Mouse (Mus musculus): ENCODE data around the gene Siglecf. TPM values are rescaled to one million over a fixed set of nuclear protein-coding genes. Genes with fewer than 3 reads are reported as not detected.
"Not testable (repeated sequence)": the region's sequence is repeated elsewhere in the genome, so short reads cannot be mapped to it uniquely, and the experiment has no call there.

Siglecf gene
- total RNA-seq, 2 experiments from 2014 or later, result 0.34 to 0.54 TPM

DNA sequence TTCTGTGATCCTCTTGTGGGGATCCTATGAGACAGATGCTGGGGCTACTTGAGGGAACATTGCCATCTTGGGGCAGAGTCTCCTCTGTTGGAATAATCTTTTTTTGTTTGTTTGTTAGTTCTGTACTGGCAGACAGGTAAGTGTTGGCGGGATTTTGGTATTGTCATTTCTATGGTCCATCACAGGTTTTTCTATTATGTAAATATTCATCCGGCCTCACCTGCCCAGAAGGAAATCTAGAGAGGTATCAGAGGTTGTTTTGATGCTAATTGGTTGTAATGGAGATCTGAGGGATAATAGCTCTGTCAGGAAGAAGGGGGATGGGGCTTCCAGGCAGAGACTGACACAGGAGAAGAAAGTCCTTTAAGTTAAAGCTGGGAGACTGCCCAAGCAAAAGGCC, 7.1 kb upstream of the Siglecf start:
- no peak overlapping the region for H3K4me3 ChIP-seq
- H3K27ac ChIP-seq, result no peak overlapping the region
- no peak for TF ChIP-seq CTCF (IDR thresholded peaks at IDR 0.05)
- no peak for DNase-seq (ENCODE audit: extremely low spot score in 1 of 2, low spot score in 2 of 2)
- intact Hi-C loops (cut with DNase I), result no loop called here

DNA sequence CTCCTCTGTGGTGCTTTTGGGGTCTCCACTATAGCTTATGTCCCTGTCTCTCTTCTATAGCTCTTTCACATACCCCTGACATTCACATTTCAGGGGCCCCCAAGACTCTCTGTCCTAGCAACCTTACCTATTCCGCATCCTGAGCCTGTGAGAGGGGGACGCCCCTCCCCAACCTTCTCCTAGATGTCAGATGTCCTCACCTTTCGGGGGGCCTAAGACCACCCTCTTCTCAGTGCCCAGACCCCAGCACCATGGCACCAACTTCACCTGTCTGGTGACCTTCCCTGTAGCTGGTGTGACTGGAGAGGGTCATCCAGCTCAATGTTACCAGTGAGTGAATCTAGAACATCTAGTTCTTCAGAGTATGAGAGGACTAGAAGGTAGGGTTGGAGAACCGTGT, 6.7 kb upstream of the Siglecf start:
- no peak for TF ChIP-seq CTCF (IDR thresholded peaks at IDR 0.05)
- intact Hi-C loops (cut with DNase I), result no loop called here
- DNase-seq (ENCODE audit: extremely low spot score in 1 of 2, low spot score in 2 of 2), result no peak
- no peak overlapping the region for H3K27ac ChIP-seq
- H3K4me3 ChIP-seq, result no peak overlapping the region

DNA sequence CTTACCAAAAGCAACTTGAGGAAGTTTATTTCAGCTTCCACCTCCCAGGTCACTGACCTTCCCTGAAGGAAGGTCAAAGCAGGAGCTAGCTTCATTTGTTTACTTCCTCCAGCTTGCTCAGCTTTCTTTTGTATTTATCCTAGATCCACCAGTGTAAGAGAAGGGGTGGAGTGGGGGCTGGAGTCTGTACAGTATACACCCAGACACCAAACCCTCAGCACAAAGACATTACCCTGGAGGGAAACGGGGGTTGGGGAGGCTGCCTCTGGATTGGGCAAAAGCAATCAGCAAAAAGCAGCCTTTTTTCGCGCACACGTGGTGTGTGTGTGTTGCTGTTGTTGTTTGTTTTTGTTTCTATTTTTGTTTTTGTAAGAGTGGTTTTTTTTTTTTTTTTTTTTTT, 5.0 kb upstream of the Siglecf start:
- intact Hi-C loops (cut with DNase I), result no loop called here
- Histone ChIP-seq H3K27ac (no peak overlapping the region), H3K4me3 (no peak overlapping the region)
- no peak for DNase-seq (ENCODE audit: extremely low spot score in 1 of 2, low spot score in 2 of 2)
- TF ChIP-seq CTCF (IDR thresholded peaks at IDR 0.05), result no peak

DNA sequence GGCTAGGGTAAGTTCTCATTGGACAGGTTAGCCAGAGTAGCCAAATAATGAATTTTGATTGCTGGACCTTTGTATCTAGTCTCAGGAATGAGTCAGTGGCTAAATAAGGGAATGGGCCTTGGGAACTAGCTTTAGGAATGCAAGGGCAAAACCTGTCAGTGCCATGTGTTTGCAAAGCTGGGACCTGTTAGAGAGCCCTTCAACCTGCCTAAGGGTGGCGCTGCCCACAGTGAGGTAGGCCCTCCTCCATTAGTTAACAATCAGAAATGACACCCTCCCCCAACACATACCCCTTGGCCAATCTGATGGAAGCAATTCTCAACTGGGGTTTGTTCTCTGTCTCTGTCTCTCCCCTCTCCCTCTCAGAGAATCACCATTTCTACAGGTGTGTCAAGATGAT, 4.6 kb upstream of the Siglecf start:
- DNase-seq (ENCODE audit: extremely low spot score in 1 of 2, low spot score in 2 of 2), result no peak
- intact Hi-C loops (cut with DNase I), result no loop called here
- no peak for TF ChIP-seq CTCF (IDR thresholded peaks at IDR 0.05)
- Histone ChIP-seq H3K27ac (no peak overlapping the region), H3K4me3 (no peak overlapping the region)

DNA sequence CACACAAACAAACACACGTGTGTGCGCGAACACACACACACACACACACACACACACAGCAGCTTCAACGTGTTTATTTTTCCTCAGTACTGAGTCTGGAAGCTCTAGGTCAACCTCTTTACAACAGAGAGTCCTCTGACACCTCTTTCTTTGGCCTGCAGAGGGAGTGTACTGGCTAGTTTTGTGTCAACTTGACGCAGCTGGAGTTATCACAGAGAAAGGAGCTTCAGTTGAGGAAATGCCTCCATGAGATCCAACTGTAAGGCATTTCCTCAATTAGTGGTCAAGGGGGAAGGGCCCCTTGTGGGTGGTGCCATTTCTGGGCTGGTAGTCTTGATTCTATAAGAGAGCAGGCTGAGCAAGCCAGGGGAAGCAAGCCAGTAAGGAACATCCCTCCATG, 1.5 kb upstream of the Siglecf start:
- H3K4me3 ChIP-seq; intact Hi-C loops (cut with DNase I); H3K27ac ChIP-seq; DNase-seq (ENCODE audit: extremely low spot score in 1 of 2, low spot score in 2 of 2): not testable (repeated sequence)

DNA sequence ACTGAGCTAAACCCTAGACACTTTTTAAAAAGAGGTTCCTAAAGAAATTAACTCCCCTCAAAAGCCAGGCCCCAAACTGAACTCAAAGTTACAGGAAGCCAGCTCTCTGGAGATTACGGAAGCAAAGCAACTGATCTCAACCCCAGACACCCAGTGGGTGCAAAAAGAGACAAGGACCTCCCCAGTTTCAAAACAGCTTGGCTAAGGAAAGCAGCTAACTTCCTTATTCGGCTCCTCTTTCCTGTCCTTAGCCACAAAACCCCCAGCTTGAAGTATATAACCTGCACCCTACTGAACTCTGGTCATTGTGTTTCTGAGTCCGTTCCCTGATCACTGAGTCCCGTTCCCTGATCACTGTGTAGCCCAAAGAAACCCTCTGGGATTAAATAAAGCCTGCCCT, 2.0 kb downstream of the Siglecf start:
- Histone ChIP-seq H3K27ac (no peak overlapping the region), H3K4me3 (no peak overlapping the region)
- TF ChIP-seq CTCF (IDR thresholded peaks at IDR 0.05), result no peak
- intact Hi-C loops (cut with DNase I), result no loop called here
- no peak for DNase-seq (ENCODE audit: extremely low spot score in 1 of 2, low spot score in 2 of 2)

DNA sequence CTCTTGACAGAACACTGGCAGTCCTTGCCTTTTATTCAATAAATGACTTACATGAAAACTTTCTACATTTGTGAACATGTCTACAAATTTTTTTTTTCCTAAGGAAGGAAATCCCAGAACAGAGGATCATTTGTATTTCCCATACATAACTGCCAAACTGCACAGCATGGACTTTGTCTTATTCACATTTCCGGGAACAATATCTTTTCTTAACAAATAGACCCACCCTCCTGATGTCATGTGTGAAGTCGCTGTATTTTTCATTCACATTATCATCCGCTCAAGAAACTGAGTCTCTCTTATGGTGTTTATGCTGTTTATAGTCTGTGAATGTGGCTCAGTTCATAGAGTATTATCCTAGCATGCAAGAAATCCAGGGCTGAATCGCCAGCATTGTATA, 2.6 kb downstream of the Siglecf start:
- DNase-seq (ENCODE audit: extremely low spot score in 1 of 2, low spot score in 2 of 2), result no peak
- intact Hi-C loops (cut with DNase I), result no loop called here
- H3K4me3 ChIP-seq, result no peak overlapping the region
- no peak for TF ChIP-seq CTCF (IDR thresholded peaks at IDR 0.05)
- no peak overlapping the region for H3K27ac ChIP-seq

DNA sequence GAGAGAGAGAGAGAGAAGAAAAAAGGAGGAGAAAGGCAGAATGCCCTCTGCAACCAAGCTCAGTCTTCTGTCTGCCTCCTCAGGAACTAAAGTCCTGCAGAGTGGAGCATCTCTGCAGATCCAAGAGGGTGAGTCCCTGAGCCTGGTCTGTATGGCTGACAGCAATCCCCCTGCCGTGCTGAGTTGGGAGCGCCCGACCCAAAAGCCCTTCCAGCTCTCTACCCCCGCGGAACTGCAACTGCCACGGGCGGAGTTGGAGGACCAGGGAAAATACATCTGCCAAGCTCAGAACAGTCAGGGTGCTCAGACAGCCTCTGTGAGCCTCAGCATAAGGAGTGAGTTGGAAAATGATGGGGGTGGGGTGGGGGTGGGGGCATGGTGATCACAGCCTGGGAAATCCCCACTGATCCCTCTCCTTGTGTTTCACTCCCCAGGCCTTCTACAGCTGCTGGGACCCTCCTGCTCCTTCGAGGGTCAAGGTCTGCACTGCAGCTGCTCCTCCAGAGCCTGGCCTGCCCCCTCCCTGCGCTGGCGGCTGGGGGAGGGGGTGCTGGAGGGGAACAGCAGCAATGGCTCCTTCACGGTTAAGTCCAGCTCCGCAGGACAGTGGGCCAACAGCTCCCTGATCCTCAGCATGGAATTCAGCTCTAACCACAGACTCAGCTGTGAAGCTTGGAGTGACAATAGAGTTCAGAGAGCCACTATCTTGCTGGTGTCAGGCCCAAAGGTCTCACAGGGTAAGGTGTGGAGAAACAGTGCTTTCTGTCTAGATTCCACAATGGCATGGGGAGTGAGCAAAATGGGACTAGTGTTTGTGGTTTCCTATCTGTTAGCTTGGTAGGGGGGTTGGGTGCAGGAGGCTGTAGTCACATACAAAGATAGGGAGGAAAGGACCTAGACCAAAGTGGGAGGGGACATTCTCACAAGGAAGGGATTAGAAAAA, 4.0 kb downstream of the Siglecf start:
- no peak for DNase-seq (ENCODE audit: extremely low spot score in 1 of 2, low spot score in 2 of 2)
- H3K27ac ChIP-seq, result no peak overlapping the region
- intact Hi-C loops (cut with DNase I), result no loop called here
- TF ChIP-seq CTCF (IDR thresholded peaks at IDR 0.05), result no peak
- no peak overlapping the region for H3K4me3 ChIP-seq

DNA sequence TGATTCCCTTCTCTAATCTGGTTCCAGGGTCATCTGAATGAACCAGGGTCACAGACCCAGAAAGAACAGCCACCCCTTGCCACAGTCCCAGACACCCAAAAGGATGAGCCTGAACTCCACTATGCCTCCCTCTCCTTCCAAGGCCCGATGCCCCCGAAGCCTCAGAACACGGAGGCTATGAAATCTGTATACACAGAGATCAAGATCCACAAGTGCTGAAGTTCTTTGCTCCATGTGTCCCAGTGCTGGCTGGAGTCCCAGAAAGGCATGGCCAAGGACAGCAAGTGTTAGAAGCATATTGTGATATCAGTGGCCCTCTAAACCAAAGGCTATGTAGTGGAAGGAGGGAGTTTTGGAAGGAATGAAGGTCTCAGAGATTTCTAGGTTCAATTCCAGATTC, 7.4 kb downstream of the Siglecf start:
- DNase-seq (ENCODE audit: extremely low spot score in 1 of 2, low spot score in 2 of 2), result no peak
- Histone ChIP-seq H3K4me3 (no peak overlapping the region), H3K27ac (no peak overlapping the region)
- no peak for TF ChIP-seq CTCF (IDR thresholded peaks at IDR 0.05)
- intact Hi-C loops (cut with DNase I), result no loop called here

DNA sequence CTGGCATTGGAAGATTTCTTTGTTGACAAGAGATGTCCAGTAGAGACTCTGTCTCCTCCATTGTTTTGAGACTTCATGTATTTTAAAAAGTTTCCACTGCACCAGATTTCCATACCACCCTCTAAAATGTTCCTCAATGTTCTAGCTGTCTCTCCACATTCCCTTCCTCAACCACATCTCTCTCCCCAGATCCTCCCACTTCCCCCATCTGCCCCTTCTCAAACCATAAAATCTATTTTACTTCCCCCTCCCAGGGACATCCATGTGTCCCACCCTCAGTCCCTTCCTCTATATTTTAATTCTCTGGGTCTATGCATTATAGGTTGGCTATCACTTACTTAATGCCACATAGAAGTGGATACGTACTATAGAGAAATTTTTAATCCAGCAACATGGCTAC, 10.3 kb downstream of the Siglecf start:
- no peak for DNase-seq (ENCODE audit: extremely low spot score in 1 of 2, low spot score in 2 of 2)
- TF ChIP-seq CTCF (IDR thresholded peaks at IDR 0.05), result no peak
- H3K4me3 ChIP-seq, result no peak overlapping the region
- no peak overlapping the region for H3K27ac ChIP-seq
- intact Hi-C loops (cut with DNase I), result no loop called here

DNA sequence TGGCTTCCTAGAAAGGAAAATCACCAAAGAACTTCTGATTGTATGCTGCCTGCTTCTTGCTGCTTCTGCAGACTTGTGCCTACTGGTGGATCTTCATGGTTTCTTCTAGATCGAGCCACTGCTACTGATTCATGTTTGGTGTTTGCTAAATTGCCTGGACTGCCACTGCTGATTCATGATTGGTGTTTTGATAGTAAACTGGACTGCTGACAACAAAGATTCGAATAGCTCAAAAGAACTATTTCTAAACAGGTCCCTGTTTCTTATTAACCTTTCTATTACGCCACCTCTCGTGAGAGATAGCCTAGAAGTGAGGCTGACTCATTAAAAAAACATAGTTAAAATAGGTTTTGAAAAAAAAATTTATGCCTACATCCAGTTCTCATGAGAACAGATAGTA, 10.9 kb downstream of the Siglecf start:
- no peak for DNase-seq (ENCODE audit: extremely low spot score in 1 of 2, low spot score in 2 of 2)
- no peak overlapping the region for H3K4me3 ChIP-seq
- intact Hi-C loops (cut with DNase I), result no loop called here
- TF ChIP-seq CTCF (IDR thresholded peaks at IDR 0.05), result no peak
- no peak overlapping the region for H3K27ac ChIP-seq

DNA sequence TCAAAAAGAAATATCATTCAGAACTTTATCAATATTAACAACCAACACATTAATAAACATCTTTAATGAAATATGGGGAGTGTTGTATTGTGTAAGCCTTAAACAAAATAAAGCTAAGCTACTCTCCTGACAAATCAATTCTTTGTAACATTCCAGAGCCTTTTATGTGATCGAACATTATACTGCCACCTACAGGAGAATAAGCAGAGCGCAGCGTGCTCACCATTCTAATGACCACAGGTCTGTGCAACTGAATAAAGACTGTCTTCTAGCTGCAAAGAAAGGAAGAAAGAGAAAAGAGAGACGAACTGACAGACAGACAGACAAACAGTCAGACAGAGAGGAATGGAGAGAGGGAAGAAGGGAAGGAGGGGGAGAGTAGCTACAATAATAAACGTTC, 27.1 kb downstream of the Siglecf start:
- H3K4me3 ChIP-seq, result no peak overlapping the region
- intact Hi-C loops (cut with DNase I), result loop anchor here (2.0 kb wide), 1 partner anchor 95 kb away; no protein-coding TSS in a partner anchor
- peak; percentile 79 for TF ChIP-seq CTCF (IDR thresholded peaks at IDR 0.05)
- no peak overlapping the region for H3K27ac ChIP-seq
- peak; percentile 12 to 23 for DNase-seq (ENCODE audit: extremely low spot score in 1 of 2, low spot score in 2 of 2)

Data from left cerebral cortex, adult 2 months (tissue).